Mouse (Mus musculus): Measurements from ENCODE around the gene Abhd17a.

- no peak for TF ChIP-seq CTCF (IDR thresholded peaks at IDR 0.05; ENCODE audit: borderline replicate concordance, insufficient read depth, low read length)
- TF ChIP-seq POLR2A (IDR thresholded peaks at IDR 0.05; ENCODE audit: low read depth, low read length): no peak
Observed at GRCm38 (mm10) chr10:80549279-80549678, 40.9 kb downstream of the Abhd17a start.
